Mouse (Mus musculus) CD8-positive naive resting alpha-beta T cell, adult 2 months (primary cell): ENCODE measurements at regions not wholly inside any gene's neighbourhood (a gene's known extent, or its start where the extent isn't known, plus 50 kb on each side); places are given as distances from the start of the nearest gene placed in this dataset.

Experiments used
- DNase-seq, 2 experiments: peaks; one replicate each; pipeline ENCODE4 v3.0.0; 2022; ENCODE audit warnings: low read depth in 2 of 2, low spot score in 2 of 2

DNA sequence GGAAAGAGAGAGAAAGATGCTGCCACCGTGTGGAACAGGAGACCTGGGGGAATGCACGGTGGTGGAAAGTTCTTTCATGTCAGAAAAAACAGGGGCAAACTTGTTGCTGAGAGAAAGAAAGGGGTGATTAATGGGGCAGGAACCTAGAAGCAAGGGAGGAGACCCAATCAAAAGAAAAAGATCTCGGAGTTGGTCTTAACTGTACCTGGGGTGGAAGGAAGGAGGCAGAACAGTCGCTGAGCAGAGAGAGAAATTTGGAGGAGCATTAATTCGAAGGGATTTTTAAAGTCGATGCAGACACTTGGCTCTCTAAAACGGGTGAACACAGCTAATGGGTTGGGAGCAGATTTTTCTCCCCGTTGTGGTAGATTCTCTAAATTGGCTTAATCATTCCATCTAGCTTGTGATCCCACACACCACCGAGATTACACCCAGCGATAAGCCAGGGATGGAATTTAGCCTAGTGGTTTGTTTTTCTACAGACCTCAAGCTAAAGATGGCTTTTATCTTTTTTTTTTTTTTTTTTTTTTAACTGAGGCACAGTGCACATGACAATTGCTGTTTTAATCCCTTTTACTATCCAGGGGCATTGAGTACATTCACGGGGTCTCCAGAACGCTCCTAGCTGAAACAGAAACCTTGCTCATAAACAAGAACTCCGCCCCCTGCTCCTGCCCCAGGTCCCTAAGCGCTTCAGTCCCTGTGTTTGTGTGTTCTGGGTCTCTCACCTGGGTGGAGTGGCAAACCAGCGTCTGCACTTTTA is 73.1 kb upstream of the Cpm start:
- no peak for DNase-seq

DNA sequence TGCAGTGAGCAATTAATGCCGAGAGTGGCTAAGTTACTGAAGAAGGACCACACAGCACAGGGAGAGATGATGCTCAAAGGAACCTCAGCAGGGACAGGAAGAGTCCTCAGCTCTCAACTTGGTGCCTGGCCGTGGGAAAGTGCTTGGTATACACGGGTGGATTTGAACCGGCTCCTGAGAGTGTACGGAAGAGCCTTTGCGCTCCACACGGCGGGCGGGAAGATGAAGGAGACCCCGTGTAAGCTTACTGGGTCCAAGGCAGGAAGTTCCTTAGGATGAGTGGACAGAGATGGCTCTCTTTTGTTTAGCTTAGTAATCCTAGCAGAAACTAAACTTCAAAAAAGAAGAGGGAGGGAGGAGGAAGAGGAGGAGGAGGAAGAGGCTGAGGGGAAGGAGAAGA is 73.8 kb upstream of the Cpm start:
- DNase-seq = no peak

DNA sequence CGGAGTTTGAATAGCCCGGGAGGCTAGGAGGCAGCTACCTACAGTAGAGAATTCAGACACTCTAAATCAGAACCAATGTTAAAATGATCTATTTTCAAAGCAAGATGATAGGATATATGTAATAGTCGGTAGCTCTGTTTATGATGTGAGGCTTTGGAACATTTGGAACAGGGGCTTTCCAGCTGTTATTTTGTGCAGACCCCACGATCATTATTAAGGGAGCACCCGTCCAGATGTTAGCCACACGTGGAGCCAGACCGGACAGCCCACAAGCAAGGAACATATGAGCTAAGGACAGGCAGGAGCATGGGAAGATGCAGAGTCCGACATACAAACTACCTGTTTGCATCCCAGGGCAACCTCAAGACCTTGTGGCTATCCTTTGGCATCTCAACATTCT is 74.3 kb upstream of the Cpm start:
- no peak for DNase-seq

DNA sequence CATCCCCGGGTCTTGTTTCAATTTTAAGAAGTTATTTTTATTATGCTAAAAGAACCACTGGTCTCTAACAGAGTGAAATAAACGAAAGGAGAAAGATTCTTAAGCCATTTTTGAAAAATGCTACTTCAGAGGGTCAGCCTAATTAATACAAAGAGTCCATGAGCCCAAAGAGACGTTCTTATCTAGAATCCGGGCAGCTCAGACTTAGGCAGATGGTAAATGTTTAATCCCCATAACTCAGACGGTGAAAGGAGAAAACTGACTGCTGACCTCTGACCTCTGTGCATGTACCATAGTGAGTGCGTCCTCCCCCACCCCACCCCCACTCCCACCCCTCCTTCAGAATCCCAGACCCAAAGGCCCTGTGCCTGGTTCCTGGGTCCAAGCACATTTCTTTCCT is 74.8 kb upstream of the Cpm start:
- no peak for DNase-seq

DNA sequence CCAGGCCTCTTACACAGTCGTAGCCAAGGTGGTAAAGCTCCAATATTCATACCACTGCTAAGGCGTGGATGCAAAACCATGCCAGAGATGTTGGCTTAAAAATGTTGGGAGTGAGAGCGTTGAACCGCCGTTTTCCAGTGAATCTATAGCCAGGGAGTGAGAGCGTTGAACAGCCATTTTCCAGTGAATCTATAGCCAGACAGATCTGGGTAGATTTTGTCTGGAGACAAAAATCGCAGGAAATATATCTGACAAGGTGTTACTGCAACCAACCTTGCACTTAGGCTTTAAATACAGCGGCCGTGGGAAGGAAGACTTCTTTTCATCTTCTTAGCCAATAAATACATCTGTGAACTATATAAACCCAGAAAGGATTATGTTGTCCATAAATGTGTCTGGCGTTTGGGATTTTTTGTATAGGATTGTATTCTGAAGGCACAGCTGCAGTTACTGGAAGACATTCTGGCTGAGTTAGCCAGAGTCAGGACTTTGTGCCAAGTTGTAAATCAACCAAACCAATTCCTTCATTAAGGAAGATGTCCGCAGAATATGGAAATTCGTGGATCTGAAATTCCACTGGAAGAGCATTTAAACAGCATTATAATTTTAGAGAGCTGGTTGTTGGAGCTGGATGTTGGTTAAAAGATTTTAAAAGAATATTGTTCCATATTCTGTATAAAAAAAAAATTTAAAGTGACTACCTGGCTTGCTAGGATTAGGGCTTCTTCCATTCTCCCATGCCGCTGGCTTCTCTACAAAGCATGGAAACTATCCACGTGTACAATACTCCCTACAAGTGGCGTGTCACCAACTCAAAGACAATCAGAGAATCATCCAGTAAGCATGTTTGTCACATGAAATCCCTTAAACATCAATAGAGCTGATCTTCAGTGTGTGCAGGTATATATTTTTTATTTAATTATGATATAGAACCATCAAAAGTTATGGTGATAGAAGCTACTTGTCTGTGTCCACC is 75.8 kb upstream of the Cpm start:
- DNase-seq = no peak

DNA sequence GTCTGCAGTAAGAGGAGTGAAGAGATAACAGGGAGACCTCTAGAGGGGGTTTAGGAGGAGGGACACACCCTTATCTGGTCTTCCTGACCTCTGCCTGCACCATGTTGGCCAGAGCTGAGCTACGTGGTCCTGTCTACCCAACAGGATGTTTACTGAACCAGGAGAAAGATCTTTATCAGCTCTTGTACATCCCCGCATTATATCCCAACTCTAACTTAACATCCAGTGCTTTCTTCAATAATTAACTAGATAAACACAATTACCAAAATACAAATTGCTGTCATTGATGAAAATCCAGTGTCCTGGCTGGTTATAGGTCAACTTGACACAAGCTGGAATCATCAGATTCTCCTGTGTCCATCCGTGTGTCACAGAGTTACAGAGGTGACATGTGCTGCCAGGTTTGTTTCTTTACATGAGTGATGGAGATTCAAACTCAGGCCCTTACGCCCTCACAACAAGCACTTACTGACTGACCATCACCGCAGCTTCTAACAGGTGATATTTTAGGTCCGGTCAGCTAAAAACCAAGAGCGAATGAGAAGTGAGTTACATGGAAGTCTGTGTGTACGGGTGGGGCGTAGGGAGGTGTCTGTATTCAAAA is 77.1 kb upstream of the Cpm start:
- no peak for DNase-seq

DNA sequence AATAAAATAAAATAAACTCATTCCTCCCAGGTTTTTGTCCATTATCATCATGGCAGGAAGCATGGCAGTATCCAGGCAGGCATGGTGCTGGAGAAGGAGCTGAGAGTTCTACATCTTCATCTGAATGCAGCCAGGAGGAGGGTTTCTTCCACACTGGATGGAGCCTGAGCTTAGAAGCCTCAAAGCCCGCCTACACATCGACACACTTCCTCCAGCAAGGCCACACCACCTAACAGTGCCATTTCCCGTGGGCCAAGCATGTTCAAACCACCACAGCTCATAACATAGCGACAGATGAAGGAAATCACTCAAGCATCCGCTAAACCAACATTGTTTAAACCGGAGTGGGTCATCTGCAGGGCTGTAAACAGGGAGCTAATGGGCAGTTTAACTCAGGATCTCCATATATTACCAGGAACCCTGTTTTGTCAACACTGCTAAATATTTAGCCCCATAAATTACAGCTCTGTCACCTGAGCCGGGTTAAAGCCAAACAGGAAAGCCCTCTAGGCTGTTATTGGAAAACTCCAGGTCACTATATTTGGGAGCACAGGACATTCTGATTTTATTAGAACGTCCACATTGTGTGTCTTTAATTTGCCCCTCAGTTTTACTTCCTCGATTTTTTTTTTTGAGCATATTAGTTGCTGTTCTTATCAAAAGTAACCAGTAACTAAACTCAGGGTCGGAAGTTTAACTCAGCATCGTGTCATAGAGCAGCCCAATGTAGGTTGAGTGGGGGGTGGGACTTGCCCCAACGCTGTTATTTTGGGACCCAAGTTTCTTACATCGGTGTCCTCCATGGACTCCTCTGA is 77.9 kb upstream of the Cpm start:
- no peak for DNase-seq

DNA sequence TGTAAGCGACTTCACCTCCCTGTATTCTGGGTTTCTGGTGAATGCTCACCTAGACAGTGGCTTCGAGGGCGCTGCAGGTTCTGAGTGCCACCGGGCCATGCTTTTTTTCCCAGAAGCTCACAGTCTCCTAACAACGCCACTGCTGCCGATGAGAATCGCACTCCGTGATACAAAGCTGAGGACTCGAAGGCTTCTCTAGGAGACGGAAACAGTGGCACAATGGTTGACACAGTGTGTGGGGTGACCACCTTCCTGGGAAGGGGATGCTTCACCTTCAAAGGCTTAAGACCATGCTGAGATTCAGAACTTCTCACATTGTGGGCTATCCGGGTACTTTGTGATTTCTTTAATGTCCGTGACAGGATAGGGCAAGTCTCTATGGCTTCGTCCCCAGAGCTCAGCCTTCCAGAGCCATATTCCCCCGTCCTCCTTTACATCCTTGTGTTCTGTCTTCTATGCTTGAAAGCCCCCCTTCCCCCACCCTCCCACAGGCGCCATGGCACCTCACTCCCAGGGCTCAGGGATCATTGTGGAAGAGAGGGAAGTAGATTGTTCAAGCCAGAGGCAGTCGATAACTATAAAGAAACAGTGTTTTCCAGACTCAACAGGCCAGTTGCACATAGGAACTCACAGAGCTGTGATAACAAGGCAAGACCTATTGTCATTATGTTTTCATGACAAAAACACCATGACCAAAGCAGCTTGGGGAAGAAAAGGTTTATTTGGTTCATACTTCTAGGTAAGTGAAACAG is 79.3 kb upstream of the Cpm start:
- no peak for DNase-seq

DNA sequence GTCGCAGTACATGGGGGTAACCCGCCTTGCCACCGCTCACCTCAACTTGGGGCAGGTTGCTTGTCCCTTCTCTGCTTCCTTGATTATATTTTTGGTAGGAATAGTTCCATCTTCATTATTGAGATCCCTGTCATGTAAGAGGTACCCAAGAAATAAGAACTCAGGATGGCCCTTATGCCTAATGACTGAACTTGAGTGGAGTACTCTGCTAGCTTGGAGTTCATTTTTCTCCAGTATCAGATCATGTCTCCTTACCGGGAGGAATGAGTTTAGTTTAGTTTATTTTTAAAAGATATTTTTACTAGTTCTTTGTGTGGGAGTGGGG is 79.8 kb upstream of the Cpm start:
- no peak for DNase-seq

DNA sequence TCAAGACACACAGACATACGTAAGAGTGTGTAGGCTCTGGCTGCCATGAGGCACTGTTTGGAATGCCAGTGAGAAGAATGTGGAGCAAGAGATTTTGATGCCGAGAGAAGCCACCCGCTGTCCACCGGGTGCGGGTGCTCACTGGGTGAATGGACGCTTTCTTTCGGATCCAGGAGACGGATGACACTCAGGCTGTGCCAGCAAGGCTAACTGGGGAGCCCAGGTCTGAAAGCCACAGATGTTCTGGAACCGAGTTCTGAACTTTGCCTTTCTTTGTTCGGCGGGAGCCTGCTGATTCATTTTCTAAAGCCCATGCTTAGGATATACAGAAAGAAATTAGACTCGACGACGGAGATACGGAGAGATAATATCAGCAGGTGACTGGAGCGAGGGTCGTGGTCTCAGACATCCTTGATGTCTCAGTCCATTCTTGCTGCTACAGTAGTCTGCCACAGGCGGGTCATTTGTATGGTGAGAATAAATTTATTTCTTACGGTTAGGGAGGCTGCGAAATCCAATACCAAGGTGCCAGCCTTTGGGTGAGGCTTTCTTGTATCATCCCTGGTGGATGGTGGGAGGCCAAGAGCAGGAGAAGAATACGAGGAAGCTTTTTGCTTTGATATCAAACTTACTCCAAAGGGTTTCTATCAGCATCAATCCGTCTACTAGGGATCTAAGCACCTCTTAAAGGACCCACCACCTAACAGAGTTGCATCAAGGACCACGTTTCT is 80.4 kb upstream of the Cpm start:
- DNase-seq = no peak

DNA sequence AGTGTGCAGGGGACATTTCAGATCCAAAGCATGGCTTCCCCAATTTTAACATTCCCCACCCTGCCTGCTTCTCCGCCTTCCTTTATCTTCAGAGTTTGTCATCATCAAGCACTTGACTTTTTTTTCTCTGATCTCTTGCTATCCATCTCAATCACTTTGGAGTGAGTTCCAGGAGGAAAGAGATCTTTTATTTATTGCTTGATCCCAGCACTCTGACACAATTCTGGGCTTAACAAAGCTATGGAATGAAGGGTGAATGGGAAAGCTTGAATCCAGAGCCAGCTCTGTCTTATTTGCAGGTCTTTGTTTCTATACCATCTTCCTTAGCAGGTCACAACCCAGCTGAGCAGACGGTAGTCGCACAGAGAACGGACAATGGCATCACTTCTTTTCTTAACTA is 81.0 kb upstream of the Cpm start:
- DNase-seq = no peak

DNA sequence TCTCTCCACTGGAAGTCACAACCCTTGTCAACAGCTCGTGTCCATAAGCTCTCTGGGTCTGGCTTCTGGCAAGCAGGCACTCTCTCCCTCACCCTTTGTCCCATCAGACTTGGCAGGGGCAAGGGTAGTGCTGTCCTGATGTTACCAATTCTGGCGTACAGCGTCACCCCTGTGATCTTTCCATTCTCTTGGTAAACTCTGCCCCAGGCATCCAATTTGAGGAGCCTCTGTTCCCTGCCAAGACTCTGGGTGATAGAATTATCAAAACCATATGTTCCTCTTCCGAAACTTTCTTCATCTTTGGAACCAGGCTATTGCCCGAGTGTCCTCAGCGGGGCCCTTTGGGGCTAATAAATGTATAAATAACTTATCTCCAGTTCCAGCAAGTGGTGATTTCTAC is 82.0 kb upstream of the Cpm start:
- DNase-seq = no peak

DNA sequence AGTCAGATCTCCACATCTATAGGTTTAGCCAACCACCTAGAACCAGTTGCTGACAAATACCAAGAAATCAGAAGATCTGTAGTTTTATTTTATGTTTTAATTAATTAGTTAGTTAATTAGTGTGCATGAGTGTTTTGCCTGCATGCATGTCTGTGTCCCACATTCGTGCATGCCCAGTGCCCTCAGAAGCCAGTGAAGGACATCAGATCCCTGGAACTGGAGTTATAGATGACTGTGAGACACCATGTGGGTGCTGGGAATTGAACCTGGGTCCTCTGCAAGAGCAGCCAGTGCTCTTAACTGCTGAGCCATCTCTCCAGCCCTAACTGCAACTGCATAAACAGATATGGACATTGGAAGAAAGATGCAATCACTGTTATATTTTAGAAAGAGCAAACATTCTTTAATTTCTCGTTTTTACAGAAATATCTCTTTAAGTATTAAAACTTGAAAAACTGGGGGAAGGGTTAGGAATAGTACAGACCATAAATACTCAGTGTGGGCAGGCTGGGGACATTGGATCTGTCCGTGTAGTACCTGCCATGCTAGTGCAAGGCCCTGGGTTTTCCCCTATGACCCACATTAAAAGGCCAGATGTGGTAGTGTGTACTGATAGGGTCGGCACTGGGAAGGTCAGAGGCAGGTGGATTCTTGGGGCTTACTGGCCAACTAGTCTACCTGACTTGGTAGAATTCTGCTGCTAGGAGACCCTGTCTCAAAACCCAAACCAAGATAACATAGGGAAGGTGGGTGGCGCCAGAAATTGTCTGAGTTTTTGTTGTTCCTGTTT is 83.3 kb upstream of the Cpm start:
- DNase-seq = no peak

DNA sequence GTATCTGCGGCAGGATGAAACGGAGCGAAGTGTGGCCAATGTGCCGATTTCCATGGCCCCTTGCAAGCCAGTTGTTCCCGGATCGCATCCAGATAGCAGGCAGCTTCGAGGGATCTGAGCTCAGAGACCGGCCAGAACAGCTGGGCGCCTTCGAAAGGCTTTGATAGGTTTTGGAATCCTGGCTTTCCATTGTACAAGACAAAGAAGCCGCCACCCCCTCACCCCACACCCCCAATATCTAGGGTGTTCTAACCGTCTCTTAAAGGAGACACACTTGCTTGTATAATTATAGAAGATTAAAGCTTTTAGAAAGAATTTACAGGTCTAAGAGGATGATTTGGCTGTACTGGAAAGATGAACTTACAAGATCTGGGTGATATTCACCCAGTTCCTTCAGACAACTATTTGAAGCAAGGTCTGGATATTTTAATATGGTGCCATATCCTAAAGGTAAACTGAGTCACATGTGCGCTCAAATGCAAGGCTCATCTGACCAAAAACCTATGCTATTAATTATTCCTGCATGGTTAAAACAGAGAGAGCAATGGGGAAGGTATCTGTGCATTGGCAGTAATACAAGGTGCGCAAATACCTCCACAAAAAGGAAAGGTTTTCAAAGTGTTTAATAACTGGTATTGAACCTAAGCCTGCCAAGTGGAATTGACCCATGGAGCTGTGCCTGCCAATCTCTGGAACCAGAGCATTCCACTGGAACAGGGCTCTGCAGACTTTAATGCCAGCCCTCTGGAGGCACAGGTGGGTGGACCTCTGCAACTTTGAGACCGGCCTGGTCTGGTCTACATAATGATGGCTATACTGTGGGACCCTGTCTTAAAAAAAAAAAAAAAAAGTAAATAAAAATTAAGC is 84.4 kb upstream of the Cpm start:
- no peak for DNase-seq

DNA sequence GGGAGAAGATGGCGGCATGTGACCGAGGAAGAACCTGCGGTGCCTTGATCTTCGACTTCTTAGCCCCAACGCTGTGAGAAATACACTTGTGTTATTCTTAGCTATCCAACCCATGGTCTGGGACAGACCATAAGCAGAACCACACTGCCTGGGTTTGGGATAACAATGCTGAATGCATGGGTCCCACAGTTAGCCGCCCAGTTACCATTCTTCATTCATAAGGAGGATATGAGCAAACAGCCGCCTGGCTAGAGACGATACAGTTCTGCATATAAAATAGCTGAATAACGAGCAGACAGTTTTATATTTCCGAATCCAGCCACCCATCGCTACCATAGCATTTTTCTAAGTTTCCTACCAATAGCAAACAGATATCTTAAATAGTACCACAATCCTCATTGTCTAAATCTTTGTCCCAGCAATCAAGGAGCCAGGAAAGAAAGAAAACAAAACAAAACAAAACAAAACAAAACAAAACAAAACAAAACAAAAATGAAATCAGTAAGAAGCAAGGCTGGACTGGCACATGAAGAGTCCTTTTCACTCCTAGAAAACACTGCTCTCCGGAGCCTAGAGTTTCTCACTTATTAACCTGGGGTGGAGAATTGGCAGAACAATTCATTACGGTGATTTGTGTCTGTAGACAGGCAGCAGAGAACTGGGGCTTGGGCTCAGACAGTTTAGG is 85.2 kb upstream of the Cpm start:
- no peak for DNase-seq

DNA sequence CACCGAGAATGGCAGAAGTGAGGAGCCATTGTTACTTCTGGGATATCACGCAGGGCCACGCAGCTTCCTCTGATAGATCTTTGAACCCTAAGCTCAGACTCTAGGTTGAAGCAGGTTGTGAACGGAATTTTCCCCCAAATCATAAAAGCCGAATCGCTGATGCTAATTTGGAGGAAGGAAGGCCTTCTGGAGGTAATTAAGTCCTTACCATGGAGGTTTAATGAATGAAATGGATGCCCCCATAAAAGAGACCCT is 85.7 kb upstream of the Cpm start:
- DNase-seq = no peak

DNA sequence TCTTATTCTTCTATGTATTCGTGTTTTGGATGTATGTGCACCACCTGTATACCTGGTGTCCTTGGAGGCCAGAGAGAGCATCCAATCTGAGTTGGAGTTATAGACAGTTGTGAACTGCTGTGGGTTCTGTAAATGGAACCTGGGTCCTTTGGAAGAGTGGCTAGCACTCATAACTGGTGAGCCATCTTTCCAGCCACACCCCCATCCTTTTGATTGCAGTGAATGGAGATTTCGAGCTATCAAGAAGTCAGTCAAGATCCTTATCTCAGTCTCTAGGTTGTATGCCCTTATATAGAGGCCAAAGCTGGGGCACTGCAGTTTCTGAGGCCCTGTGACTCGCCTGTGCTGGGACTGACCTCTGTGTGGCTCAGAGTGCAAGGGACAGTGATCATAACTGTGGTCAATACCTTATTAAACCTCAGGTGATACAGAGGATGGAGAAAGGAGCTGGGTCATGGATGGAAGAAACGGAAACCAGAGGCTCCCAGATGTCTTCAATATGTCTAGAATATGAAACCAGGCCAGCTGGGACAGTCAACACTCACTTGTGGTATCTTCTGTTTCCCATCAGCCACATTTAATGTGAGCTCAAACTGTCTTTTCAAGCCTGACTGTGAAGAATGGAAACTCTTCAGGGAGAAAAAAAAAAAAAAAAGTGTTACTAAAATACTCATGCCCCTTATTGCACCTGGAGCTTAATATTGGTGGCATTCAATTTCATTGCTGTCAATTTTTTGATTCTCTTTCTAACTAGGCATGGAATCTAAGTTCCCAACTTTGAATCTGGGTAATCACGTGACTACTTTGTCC is 86.2 kb upstream of the Cpm start:
- no peak for DNase-seq
